Mouse (Mus musculus) layer of hippocampus, adult 6 months (tissue): Measurements from ENCODE around the gene Marf1. TPM values are rescaled to one million over a fixed set of nuclear protein-coding genes. Genes with fewer than 3 reads are reported as not detected.

Experiments used
- long read RNA-seq, 2 experiments: library from polyadenylated mRNA; unstranded; transcript quantifications; one replicate each; pipeline ENCODE4 v2.0.0; 2019 to 2020
- microRNA-seq: library from miRNA; unstranded; fragments of <30 nt; microRNA quantifications from one replicate; pipeline ENCODE4 v1.2.0, GENCODE M21; 2020
- polyA plus RNA-seq: library from polyadenylated mRNA; unstranded; fragments of <200 nt; fragmentation: Nextera tagmentation; gene quantifications from 2 replicates; pipeline ENCODE4 v1.2.3, GENCODE M21; 2021

Marf1 gene
- 15.7 and 27.6 TPM in 2 replicates for polyA plus RNA-seq
- long read RNA-seq, experiment 1, partial matches to known transcripts: 8 of 42 reads
- long read RNA-seq, experiment 1, other reads (novel, unspliced or antisense): 34 of 42 reads
- long read RNA-seq, experiment 2, partial matches to known transcripts: 4 of 8 reads
- long read RNA-seq, experiment 2, other reads (novel, unspliced or antisense): 4 of 8 reads

DNA sequence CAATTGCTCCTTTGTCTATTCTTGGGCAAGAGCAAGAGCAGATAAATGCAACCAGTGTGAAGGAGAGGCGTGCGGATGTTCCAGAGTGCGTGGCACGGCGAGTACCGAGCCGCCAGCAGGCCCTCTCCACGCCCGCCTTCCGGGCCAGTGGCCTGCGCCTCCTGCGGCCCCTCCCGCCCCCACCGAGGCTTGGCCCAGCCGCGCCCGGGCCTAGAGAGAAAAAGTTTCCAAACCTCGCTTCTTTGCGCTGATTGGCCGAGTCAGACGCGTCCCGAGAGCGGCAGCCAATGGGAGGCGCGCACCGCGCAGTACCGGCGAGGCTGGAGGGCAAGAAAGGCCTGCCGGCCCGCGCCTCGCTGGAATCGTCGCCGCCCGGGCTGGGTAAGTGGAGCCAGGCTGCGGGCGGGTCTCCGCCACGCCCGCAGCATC is at the start of gene Marf1, which contains the start of gene Nde1:
Marf1 (minus strand) TSS at position 364 of the 429 bp plus-strand sequence.
Nde1 (plus strand) TSS at position 288 of the 429 bp plus-strand sequence.

Small RNA genes lying within 50 kb of the gene (microRNA-seq; reads per million reads assigned to microRNA genes)
- gene Gm27671: not detected
- 2,464 reads per million, percentile 88 among the genes with 10 or more reads in this experiment for gene Mir484

Other genes with a start within 250 kb of the Marf1 start
- 137 and 158 TPM in 2 replicates for gene 2900011O08Rik, start 176.7 kb downstream of the Marf1 start, polyA plus RNA-seq
- 0.36 and 0.41 TPM in 2 replicates for gene Ifitm7, start 176.5 kb downstream of the Marf1 start, polyA plus RNA-seq
- gene Nde1, start 76 bp downstream of the Marf1 start, polyA plus RNA-seq: 26.4 and 26.6 TPM in 2 replicates
- gene Myh11, start 128.0 kb upstream of the Marf1 start, polyA plus RNA-seq: 0.38 TPM in 2 replicates
- 139 and 151 TPM in 2 replicates for gene Fopnl, start 154.1 kb upstream of the Marf1 start, polyA plus RNA-seq
- gene Abcc1, start 198.2 kb upstream of the Marf1 start, polyA plus RNA-seq: 4.9 and 6.6 TPM in 2 replicates